Comparison of ENCODE assay signal across 18 mouse cellular contexts in the genomic region with DNA sequence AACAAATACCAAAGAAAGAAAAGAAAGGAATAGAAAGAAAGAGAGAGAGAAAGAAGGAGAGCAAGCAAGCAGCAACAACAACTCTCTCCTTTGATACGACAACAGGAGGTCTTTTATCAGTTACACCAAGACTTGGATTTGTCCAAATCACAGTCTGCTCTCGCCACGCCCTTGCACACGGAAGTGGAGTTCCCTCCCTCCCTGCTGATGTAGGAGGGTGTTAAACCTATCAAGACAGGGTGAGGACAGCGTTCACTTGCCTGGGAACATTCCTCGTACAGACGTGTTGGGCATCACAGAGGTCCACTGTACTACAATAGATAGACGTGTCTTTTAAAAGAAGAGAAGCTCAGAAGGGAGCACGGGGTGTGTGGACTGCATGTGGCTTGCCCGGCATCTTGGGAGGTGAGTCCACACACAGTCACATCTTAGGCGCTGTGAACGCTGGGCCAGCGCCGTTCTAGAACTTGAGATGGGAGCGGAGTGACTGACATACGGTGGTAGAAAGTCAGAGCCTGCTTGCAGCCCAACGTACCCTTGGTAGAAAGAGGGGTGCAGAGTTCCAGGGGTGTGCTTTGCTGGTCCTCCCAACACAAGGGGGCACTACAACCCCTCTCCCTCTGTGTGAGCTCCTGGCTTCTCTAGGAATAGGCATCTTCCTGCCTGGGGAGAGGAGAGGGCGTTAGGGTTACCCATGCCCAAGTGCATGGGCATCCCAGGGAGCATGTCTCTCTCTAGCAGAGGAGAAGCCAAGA. TPM values are rescaled to one million over a fixed set of nuclear protein-coding genes. Genes with fewer than 3 reads are reported as not detected.
A peak's percentile ranks its signal among the peaks of the same experiment; 100 is the strongest.
DNase-seq lines count a peak whose midpoint lies in the region; ATAC-seq and TF ChIP-seq lines count a peak whose summit lies in the region.
"Had no signal": no experiment of that assay in that cellular context is flagged by ENCODE, and none has a peak within 500 bp of the region (broad histone marks: within the 10 kb centered on the region; RNA-seq: fewer than 3 reads in every experiment).

No protein-coding gene starts in this region.

- 0 out of 2 replicates have a peak, but pooled peaks have one; percentile 2 for TF ChIP-seq CTCF in forebrain, postnatal 0 days (IDR thresholded peaks at IDR 0.05; ENCODE audit: low read depth)
- 0 out of 2 replicates have a peak, but pooled peaks have one; percentile 23 for TF ChIP-seq CTCF in liver, embryonic 14.5 days (IDR thresholded peaks at IDR 0.05; ENCODE audit: low read depth)
- peak; percentile 73 for TF ChIP-seq CTCF in ES-Bruce4 (IDR thresholded peaks at IDR 0.05; ENCODE audit: low read depth, low read length)
- peak; percentile 15; the same call in 1 of the 2 replicates for TF ChIP-seq CTCF in bone marrow, adult 2 months (IDR thresholded peaks at IDR 0.05; ENCODE audit: control insufficient read depth, insufficient read depth, low read length)

- DNase-seq in forebrain, postnatal 0 days = no peak
- DNase-seq in forebrain, embryonic 14.5 days (ENCODE audit: low spot score) = no peak
- DNase-seq in liver, embryonic 14.5 days (ENCODE audit: low read depth in 3 of 3, low spot score in 3 of 3) = no peak
- DNase-seq in liver = no peak
- DNase-seq in cerebellum, postnatal 10 days = no peak
- no peak for DNase-seq in embryonic facial prominence, embryonic 10.5 days (ENCODE audit: low spot score)
- DNase-seq: adrenal gland, postnatal 25 days; cerebellum, adult 8-10 months; heart, postnatal 10 days; kidney, postnatal 14 days; layer of hippocampus, adult 9-11 months; spleen, adult 18-20 months had no signal

- H3K27ac ChIP-seq in forebrain, postnatal 0 days (ENCODE audit: low read depth, low read length) = no peak overlapping the region
- no peak overlapping the region for H3K27ac ChIP-seq in forebrain, embryonic 14.5 days (ENCODE audit: low read depth, low read length)
- H3K27ac ChIP-seq in liver, embryonic 14.5 days = no peak overlapping the region
- no peak overlapping the region for H3K27ac ChIP-seq in ES-Bruce4 (ENCODE audit: insufficient read depth, low read length)
- no peak overlapping the region for H3K27ac ChIP-seq in bone marrow, adult 2 months (ENCODE audit: control insufficient read depth, insufficient read depth, low read depth, low read length, poor library complexity)
- H3K27ac ChIP-seq in embryonic facial prominence, embryonic 10.5 days (replicated peaks) = no peak overlapping the region
- H3K27ac ChIP-seq: hindbrain, embryonic 13.5 days; limb, embryonic 15.5 days had no signal

- H3K27me3 ChIP-seq in forebrain, postnatal 0 days (ENCODE audit: insufficient read depth, low read length) = no peaks in the 10 kb centered on the region
- H3K27me3 ChIP-seq in forebrain, embryonic 14.5 days (replicated peaks; ENCODE audit: control insufficient read depth, insufficient read depth, low read length) = no peaks in the 10 kb centered on the region
- no peaks in the 10 kb centered on the region for H3K27me3 ChIP-seq in liver, embryonic 14.5 days (ENCODE audit: control insufficient read depth, insufficient read depth, low read length)
- H3K27me3 ChIP-seq in ES-Bruce4 (ENCODE audit: control insufficient read depth, insufficient read depth, low read length, poor library complexity, severe bottlenecking) = no peaks in the 10 kb centered on the region
- peaks cover 37% of the 10 kb centered on the region for H3K27me3 ChIP-seq in embryonic facial prominence, embryonic 10.5 days (replicated peaks; ENCODE audit: low read depth, poor library complexity, severe bottlenecking)

- no peak overlapping the region for H3K4me3 ChIP-seq in forebrain, postnatal 0 days (ENCODE audit: low read depth, low read length)
- H3K4me3 ChIP-seq in forebrain, embryonic 14.5 days (ENCODE audit: low read depth, low read length) = no peak overlapping the region
- H3K4me3 ChIP-seq in liver, embryonic 14.5 days (ENCODE audit: insufficient read depth in 1 of 2, low read depth in 2 of 2, low read length in 2 of 2) = no peak overlapping the region
- peak overlapping the region; percentile 62 for H3K4me3 ChIP-seq in ES-Bruce4 (ENCODE audit: low read depth, low read length)
- H3K4me3 ChIP-seq in bone marrow, adult 2 months (replicated peaks; ENCODE audit: control insufficient read depth, low read depth, low read length) = no peak overlapping the region
- no peak overlapping the region for H3K4me3 ChIP-seq in embryonic facial prominence, embryonic 10.5 days
- H3K4me3 ChIP-seq: hindbrain, embryonic 13.5 days; limb, embryonic 15.5 days had no signal

- 91% methylated on average over 18 of the region's 18 CpGs for WGBS in forebrain, postnatal 0 days
- 87% methylated on average over 18 of the region's 18 CpGs for WGBS in forebrain, embryonic 14.5 days
- WGBS in liver, embryonic 14.5 days (ENCODE audit: insufficient replicate concordance) = 63% methylated on average over 18 of the region's 18 CpGs
- 84% methylated on average over 18 of the region's 18 CpGs for WGBS in bone marrow, adult 2 months
- WGBS in embryonic facial prominence, embryonic 10.5 days = 90% methylated on average over 18 of the region's 18 CpGs

- H3K9ac ChIP-seq in forebrain, postnatal 0 days = no peak overlapping the region
- no peak overlapping the region for H3K9ac ChIP-seq in forebrain, embryonic 14.5 days (ENCODE audit: low read length)
- no peak overlapping the region for H3K9ac ChIP-seq in liver, embryonic 14.5 days (replicated peaks)
- no peak overlapping the region for H3K9ac ChIP-seq in ES-Bruce4 (ENCODE audit: low read depth, poor library complexity, severe bottlenecking)
- H3K9ac ChIP-seq: hindbrain, embryonic 13.5 days; limb, embryonic 15.5 days had no signal

- TF ChIP-seq POLR2A in ES-Bruce4 (IDR thresholded peaks at IDR 0.05; ENCODE audit: insufficient read depth, low read length) = peak; percentile 71
- TF ChIP-seq POLR2A in bone marrow, adult 2 months (IDR thresholded peaks at IDR 0.05; ENCODE audit: borderline replicate concordance, control insufficient read depth, low read depth, low read length) = no peak

- ATAC-seq in forebrain, postnatal 0 days = no peak
- no peak for ATAC-seq in forebrain, embryonic 14.5 days
- no peak for ATAC-seq in liver, embryonic 14.5 days (ENCODE audit: insufficient read depth)
- ATAC-seq: intestine, embryonic 16.5 days had no signal

- H3K4me1 ChIP-seq in forebrain, postnatal 0 days (ENCODE audit: insufficient read depth) = peaks cover 15% of the 10 kb centered on the region
- peaks cover 42% of the 10 kb centered on the region for H3K4me1 ChIP-seq in forebrain, embryonic 14.5 days (ENCODE audit: control insufficient read depth, insufficient read depth, low read length)
- no peaks in the 10 kb centered on the region for H3K4me1 ChIP-seq in liver, embryonic 14.5 days (replicated peaks; ENCODE audit: control insufficient read depth in 2 of 2, insufficient read depth in 2 of 2, low read length in 1 of 2)
- H3K4me1 ChIP-seq in ES-Bruce4 (ENCODE audit: control insufficient read depth, insufficient read depth, low read length) = no peaks in the 10 kb centered on the region
- no peaks in the 10 kb centered on the region for H3K4me1 ChIP-seq in bone marrow, adult 2 months (ENCODE audit: control insufficient read depth, insufficient read depth, low read length)
- peaks cover 21% of the 10 kb centered on the region for H3K4me1 ChIP-seq in embryonic facial prominence, embryonic 10.5 days

- no peak overlapping the region for H3K4me2 ChIP-seq in forebrain, postnatal 0 days (ENCODE audit: low read depth)
- H3K4me2 ChIP-seq in forebrain, embryonic 14.5 days (ENCODE audit: low read length) = no peak overlapping the region
- no peak overlapping the region for H3K4me2 ChIP-seq in liver, embryonic 14.5 days (ENCODE audit: low read depth)
- H3K4me2 ChIP-seq: hindbrain, embryonic 13.5 days; limb, embryonic 15.5 days had no signal

- H3K9me3 ChIP-seq in forebrain, postnatal 0 days (ENCODE audit: low read length) = no peaks in the 10 kb centered on the region
- no peaks in the 10 kb centered on the region for H3K9me3 ChIP-seq in forebrain, embryonic 14.5 days (replicated peaks; ENCODE audit: control insufficient read depth, low read length)
- H3K9me3 ChIP-seq in liver, embryonic 14.5 days (ENCODE audit: control insufficient read depth, low read length) = no peaks in the 10 kb centered on the region
- no peaks in the 10 kb centered on the region for H3K9me3 ChIP-seq in ES-Bruce4 (replicated peaks; ENCODE audit: control insufficient read depth, insufficient read depth, low read length, poor library complexity, severe bottlenecking)
- H3K9me3 ChIP-seq in embryonic facial prominence, embryonic 10.5 days = no peaks in the 10 kb centered on the region
- H3K9me3 ChIP-seq: hindbrain, embryonic 13.5 days; limb, embryonic 15.5 days had no signal

- TF ChIP-seq EP300 in liver, embryonic 14.5 days (IDR thresholded peaks at IDR 0.05; ENCODE audit: low read depth) = no peak
- TF ChIP-seq EP300 in ES-Bruce4 (IDR thresholded peaks at IDR 0.05; ENCODE audit: insufficient read depth, low read depth, low read length) = no peak

- no peaks in the 10 kb centered on the region for H3K36me3 ChIP-seq in forebrain, postnatal 0 days (ENCODE audit: insufficient read depth)
- H3K36me3 ChIP-seq in forebrain, embryonic 14.5 days (ENCODE audit: control insufficient read depth, insufficient read depth, low read length) = no peaks in the 10 kb centered on the region
- no peaks in the 10 kb centered on the region for H3K36me3 ChIP-seq in liver, embryonic 14.5 days (replicated peaks; ENCODE audit: control insufficient read depth, insufficient read depth, low read depth)
- H3K36me3 ChIP-seq in ES-Bruce4 (ENCODE audit: control insufficient read depth, insufficient read depth, low read length, poor library complexity, severe bottlenecking) = no peaks in the 10 kb centered on the region
- no peaks in the 10 kb centered on the region for H3K36me3 ChIP-seq in embryonic facial prominence, embryonic 10.5 days (replicated peaks)
- H3K36me3 ChIP-seq: hindbrain, embryonic 13.5 days; limb, embryonic 15.5 days had no signal

RNA-seq across cellular contexts. Expression of gene 2410131K14Rik, which starts 32.9 kb away (rescaled TPM):
- total RNA-seq in forebrain, postnatal 0 days (2014; rRNA removed) = 22.4 and 31.2 TPM in 2 replicates
- 15.5 and 19.1 TPM in 2 replicates for polyA plus RNA-seq in forebrain, postnatal 0 days (2015; fragmentation: Nextera tagmentation; extraction: Ambion mirVana)
- 14.6 and 17.1 TPM in 2 replicates for polyA plus RNA-seq in forebrain, embryonic 14.5 days (2014; fragmentation: Nextera tagmentation; extraction: Ambion mirVana)
- polyA plus RNA-seq in liver, embryonic 14.5 days (2012; rRNA removed) = 1.1 and 1.2 TPM in 2 replicates
- 0.85 and 1.2 TPM in 2 replicates for polyA plus RNA-seq in liver, embryonic 14.5 days (2014; fragmentation: Nextera tagmentation; extraction: Ambion mirVana)
- 8.0 and 9.4 TPM in 2 replicates for polyA plus RNA-seq in ES-Bruce4 (2011; ENCODE audit: insufficient read depth, insufficient read length, low read depth, missing spikeins)
- polyA plus RNA-seq in bone marrow, adult 2 months (2011; ENCODE audit: insufficient read depth, insufficient read length, low replicate concordance, missing spikeins) = 0.57 and 3.1 TPM in 2 replicates
- 11.6 and 11.8 TPM in 2 replicates for polyA plus RNA-seq in embryonic facial prominence, embryonic 10.5 days (2016; fragmentation: Nextera tagmentation; extraction: Ambion mirVana)

RNA-seq across cellular contexts. Expression of gene Rnft2, which starts 33.0 kb away (rescaled TPM):
- total RNA-seq in forebrain, postnatal 0 days (2014; rRNA removed) = 61.6 and 87.8 TPM in 2 replicates
- polyA plus RNA-seq in forebrain, postnatal 0 days (2015; fragmentation: Nextera tagmentation; extraction: Ambion mirVana) = 10.1 and 12.4 TPM in 2 replicates
- 10.7 and 11.3 TPM in 2 replicates for polyA plus RNA-seq in forebrain, embryonic 14.5 days (2014; fragmentation: Nextera tagmentation; extraction: Ambion mirVana)
- polyA plus RNA-seq in liver, embryonic 14.5 days (2012; rRNA removed) = 0.78 and 1.1 TPM in 2 replicates
- polyA plus RNA-seq in liver, embryonic 14.5 days (2014; fragmentation: Nextera tagmentation; extraction: Ambion mirVana) = 0.04 and 0.18 TPM in 2 replicates
- 7.8 and 10.3 TPM in 2 replicates for polyA plus RNA-seq in ES-Bruce4 (2011; ENCODE audit: insufficient read depth, insufficient read length, low read depth, missing spikeins)
- polyA plus RNA-seq in bone marrow, adult 2 months (2011; ENCODE audit: insufficient read depth, insufficient read length, low replicate concordance, missing spikeins) = 0.86 TPM in 1 of 2 replicates, not detected in the other
- 5.4 and 7.0 TPM in 2 replicates for polyA plus RNA-seq in embryonic facial prominence, embryonic 10.5 days (2016; fragmentation: Nextera tagmentation; extraction: Ambion mirVana)
- total RNA-seq: megakaryocyte-erythroid progenitor cell, adult 5-6 weeks had no signal

Comparison
In these comparisons a context has a peak if more than half of its experiments do, and no peak if none do; other contexts are left out.
1. CTCF ChIP-seq: peak in every context shown above with its lines; median percentile 73 in ES-Bruce4; 23 in liver, embryonic 14.5 days; 15 in bone marrow, adult 2 months; 2 in forebrain, postnatal 0 days.